Mouse (Mus musculus): Measurements from ENCODE around the gene Abraxas2. TPM values are rescaled to one million over a fixed set of nuclear protein-coding genes. Genes with fewer than 3 reads are reported as not detected.

The Abraxas2 gene
- polyA plus RNA-seq, 1 experiment from 2014 or later = 39.0 TPM

GRCm38 (mm10) chr7:132900826-132901531 lies 42.0 kb downstream of the Abraxas2 start:
- H3K27me3 ChIP-seq (ENCODE audit: control insufficient read depth, insufficient read depth, low read length) = no peaks in the 10 kb centered on the region
- ATAC-seq (ENCODE audit: low FRiP score) = no peak
- H3K9ac ChIP-seq (ENCODE audit: low read depth, low read length) = no peak overlapping the region
- H3K4me3 ChIP-seq (ENCODE audit: low read depth, low read length) = no peak overlapping the region
- 61% methylated on average over 2 of the region's 2 CpGs for WGBS
- H3K36me3 ChIP-seq (ENCODE audit: control insufficient read depth, insufficient read depth, low read length) = no peaks in the 10 kb centered on the region
- DNase-seq (ENCODE audit: low spot score) = no peak
- H3K4me1 ChIP-seq (replicated peaks; ENCODE audit: control insufficient read depth, insufficient read depth, low read length) = no peaks in the 10 kb centered on the region
- H3K27ac ChIP-seq (ENCODE audit: low read depth, low read length) = no peak overlapping the region
- no peaks in the 10 kb centered on the region for H3K9me3 ChIP-seq (ENCODE audit: control insufficient read depth, low read length)
- no peak overlapping the region for H3K4me2 ChIP-seq (replicated peaks; ENCODE audit: low read depth, low read length)

- no peak for DNase-seq (ENCODE audit: low spot score)
- no peaks in the 10 kb centered on the region for H3K9me3 ChIP-seq (ENCODE audit: control insufficient read depth, low read length)
- 81% methylated on average over 3 of the region's 3 CpGs for WGBS
These were observed 44.8 kb downstream of the Abraxas2 start for GRCm38 (mm10) chr7:132903796-132904195.

GRCm38 (mm10) chr7:132921971-132922370 lies 62.9 kb downstream of the Abraxas2 start:
- ATAC-seq (ENCODE audit: low FRiP score) = no peak
- H3K4me1 ChIP-seq (replicated peaks; ENCODE audit: control insufficient read depth, insufficient read depth, low read length) = no peaks in the 10 kb centered on the region
- 61% methylated on average over 3 of the region's 3 CpGs for WGBS
- no peaks in the 10 kb centered on the region for H3K36me3 ChIP-seq (ENCODE audit: control insufficient read depth, insufficient read depth, low read length)
- no peak overlapping the region for H3K4me2 ChIP-seq (replicated peaks; ENCODE audit: low read depth, low read length)
- no peak for DNase-seq (ENCODE audit: low spot score)
- no peak overlapping the region for H3K27ac ChIP-seq (ENCODE audit: low read depth, low read length)
- no peak overlapping the region for H3K9ac ChIP-seq (ENCODE audit: low read depth, low read length)
- no peak overlapping the region for H3K4me3 ChIP-seq (ENCODE audit: low read depth, low read length)
- no peaks in the 10 kb centered on the region for H3K27me3 ChIP-seq (ENCODE audit: control insufficient read depth, insufficient read depth, low read length)
- H3K9me3 ChIP-seq (ENCODE audit: control insufficient read depth, low read length) = no peaks in the 10 kb centered on the region

More at GRCm38 (mm10) chr7:132903796-132904195, 44.8 kb downstream of the Abraxas2 start:
- no peak overlapping the region for H3K27ac ChIP-seq (ENCODE audit: low read depth, low read length)
- no peak overlapping the region for H3K4me3 ChIP-seq (ENCODE audit: low read depth, low read length)
- H3K36me3 ChIP-seq (ENCODE audit: control insufficient read depth, insufficient read depth, low read length) = no peaks in the 10 kb centered on the region
- ATAC-seq (ENCODE audit: low FRiP score) = no peak
- no peaks in the 10 kb centered on the region for H3K27me3 ChIP-seq (ENCODE audit: control insufficient read depth, insufficient read depth, low read length)
- H3K9ac ChIP-seq (ENCODE audit: low read depth, low read length) = no peak overlapping the region
- no peak overlapping the region for H3K4me2 ChIP-seq (replicated peaks; ENCODE audit: low read depth, low read length)
- H3K4me1 ChIP-seq (replicated peaks; ENCODE audit: control insufficient read depth, insufficient read depth, low read length) = no peaks in the 10 kb centered on the region

GRCm38 (mm10) chr7:132925227-132925626 lies 66.2 kb downstream of the Abraxas2 start:
- no peak overlapping the region for H3K4me3 ChIP-seq (ENCODE audit: low read depth, low read length)
- no peaks in the 10 kb centered on the region for H3K27me3 ChIP-seq (ENCODE audit: control insufficient read depth, insufficient read depth, low read length)
- no peaks in the 10 kb centered on the region for H3K36me3 ChIP-seq (ENCODE audit: control insufficient read depth, insufficient read depth, low read length)
- WGBS = 69% methylated on average over 2 of the region's 2 CpGs
- H3K9ac ChIP-seq (ENCODE audit: low read depth, low read length) = no peak overlapping the region
- H3K4me1 ChIP-seq (replicated peaks; ENCODE audit: control insufficient read depth, insufficient read depth, low read length) = no peaks in the 10 kb centered on the region
- no peaks in the 10 kb centered on the region for H3K9me3 ChIP-seq (ENCODE audit: control insufficient read depth, low read length)
- DNase-seq (ENCODE audit: low spot score) (no peak), ATAC-seq (ENCODE audit: low FRiP score) (no peak)
- H3K27ac ChIP-seq (ENCODE audit: low read depth, low read length) = no peak overlapping the region
- H3K4me2 ChIP-seq (replicated peaks; ENCODE audit: low read depth, low read length) = no peak overlapping the region

GRCm38 (mm10) chr7:132927201-132927600 lies 68.2 kb downstream of the Abraxas2 start:
- no peaks in the 10 kb centered on the region for H3K36me3 ChIP-seq (ENCODE audit: control insufficient read depth, insufficient read depth, low read length)
- no peaks in the 10 kb centered on the region for H3K9me3 ChIP-seq (ENCODE audit: control insufficient read depth, low read length)
- 70% methylated on average over 3 of the region's 3 CpGs for WGBS
- DNase-seq (ENCODE audit: low spot score) (no peak), ATAC-seq (ENCODE audit: low FRiP score) (no peak)
- H3K4me3 ChIP-seq (ENCODE audit: low read depth, low read length) = no peak overlapping the region
- no peaks in the 10 kb centered on the region for H3K27me3 ChIP-seq (ENCODE audit: control insufficient read depth, insufficient read depth, low read length)
- H3K9ac ChIP-seq (ENCODE audit: low read depth, low read length) = no peak overlapping the region
- H3K4me2 ChIP-seq (replicated peaks; ENCODE audit: low read depth, low read length) = no peak overlapping the region
- H3K27ac ChIP-seq (ENCODE audit: low read depth, low read length) = no peak overlapping the region
- no peaks in the 10 kb centered on the region for H3K4me1 ChIP-seq (replicated peaks; ENCODE audit: control insufficient read depth, insufficient read depth, low read length)

- Histone ChIP-seq H3K27me3 (ENCODE audit: control insufficient read depth, insufficient read depth, low read length) (no peaks in the 10 kb centered on the region), H3K4me2 (replicated peaks; ENCODE audit: low read depth, low read length) (peak overlapping the region; percentile 47), H3K4me3 (ENCODE audit: low read depth, low read length) (peak overlapping the region; percentile 94), H3K4me1 (replicated peaks; ENCODE audit: control insufficient read depth, insufficient read depth, low read length) (no peaks in the 10 kb centered on the region), H3K9ac (ENCODE audit: low read depth, low read length) (peak overlapping the region; percentile 91; the same call in 1 of the 2 replicates), H3K36me3 (ENCODE audit: control insufficient read depth, insufficient read depth, low read length) (no peaks in the 10 kb centered on the region), H3K27ac (ENCODE audit: low read depth, low read length) (no peak overlapping the region), H3K9me3 (ENCODE audit: control insufficient read depth, low read length) (no peaks in the 10 kb centered on the region)
- no peak for ATAC-seq (ENCODE audit: low FRiP score)
- no peak for DNase-seq (ENCODE audit: low spot score)
- 91% methylated on average over 5 of the region's 5 CpGs for WGBS
These were observed 71.0 kb downstream of the Abraxas2 start for GRCm38 (mm10) chr7:132930055-132930454.

- Histone ChIP-seq H3K4me2 (replicated peaks; ENCODE audit: low read depth, low read length) (peak within 1 kb of the TSS; percentile 62), H3K4me3 (ENCODE audit: low read depth, low read length) (peak within 1 kb of the TSS; percentile 94), H3K27ac (ENCODE audit: low read depth, low read length) (peak within 1 kb of the TSS; percentile 98), H3K9me3 (ENCODE audit: control insufficient read depth, low read length) (no peaks in the 10 kb centered on the region), H3K36me3 (ENCODE audit: control insufficient read depth, insufficient read depth, low read length) (no peaks in the 10 kb centered on the region), H3K9ac (ENCODE audit: low read depth, low read length) (peak within 1 kb of the TSS; percentile 91), H3K27me3 (ENCODE audit: control insufficient read depth, insufficient read depth, low read length) (no peaks in the 10 kb centered on the region), H3K4me1 (replicated peaks; ENCODE audit: control insufficient read depth, insufficient read depth, low read length) (no peaks in the 10 kb centered on the region)
- WGBS = under 1% methylated on average over 47 of the region's 93 CpGs
- DNase-seq (ENCODE audit: low spot score) (peak; percentile 99), ATAC-seq (ENCODE audit: low FRiP score) (peak; percentile 100)
These were observed 72.0 kb downstream of the Abraxas2 start, which contains the start of gene Zranb1 for GRCm38 (mm10) chr7:132930850-132931559. TSS of gene Zranb1 (plus strand) at chr7:132931142.

- no peaks in the 10 kb centered on the region for H3K9me3 ChIP-seq (ENCODE audit: control insufficient read depth, low read length)
- no peaks in the 10 kb centered on the region for H3K36me3 ChIP-seq (ENCODE audit: control insufficient read depth, insufficient read depth, low read length)
- H3K4me3 ChIP-seq (ENCODE audit: low read depth, low read length) = peak overlapping the region; percentile 94
- H3K4me2 ChIP-seq (replicated peaks; ENCODE audit: low read depth, low read length) = peak overlapping the region; percentile 62
- ATAC-seq (ENCODE audit: low FRiP score) = no peak; the same call in none of the 2 replicates
- H3K9ac ChIP-seq (ENCODE audit: low read depth, low read length) = peak overlapping the region; percentile 91
- peak; percentile 65 for DNase-seq (ENCODE audit: low spot score)
- peak overlapping the region; percentile 98 for H3K27ac ChIP-seq (ENCODE audit: low read depth, low read length)
- H3K4me1 ChIP-seq (replicated peaks; ENCODE audit: control insufficient read depth, insufficient read depth, low read length) = no peaks in the 10 kb centered on the region
- WGBS = under 1% methylated on average over 27 of the region's 55 CpGs
- H3K27me3 ChIP-seq (ENCODE audit: control insufficient read depth, insufficient read depth, low read length) = no peaks in the 10 kb centered on the region
These were observed 72.7 kb downstream of the Abraxas2 start for GRCm38 (mm10) chr7:132931560-132932351.

Measured in hindbrain, embryonic 11.5 days (tissue).